Mouse (Mus musculus): ENCODE measurements around the gene Ano10.

DNA sequence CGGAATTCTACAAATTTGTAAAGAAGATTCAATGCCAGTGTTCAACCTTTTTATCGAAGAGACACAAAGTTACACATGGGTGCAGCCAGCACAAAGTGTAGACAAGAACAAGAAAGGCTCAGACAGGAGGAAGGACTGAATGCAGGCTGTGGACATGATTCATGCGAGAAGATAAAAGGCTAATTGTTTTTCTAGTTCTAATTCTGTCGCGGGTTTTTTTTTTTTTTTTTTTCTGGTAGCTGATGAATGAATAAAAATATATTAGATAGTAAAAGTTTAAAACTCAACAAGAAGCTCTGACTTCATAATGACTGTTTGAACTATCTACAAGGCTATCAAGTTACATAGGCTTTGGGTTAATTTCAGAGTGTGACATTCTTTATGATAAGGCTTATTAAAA, 45.7 kb upstream of the Ano10 start:
- no peak for TF ChIP-seq FLI1 (IDR thresholded peaks at IDR 0.05; ENCODE audit: low read length)
- TF ChIP-seq GATA1 (IDR thresholded peaks at IDR 0.05; ENCODE audit: borderline replicate concordance, low read length): no peak

Measured in megakaryocyte, embryonic 14.5 days (primary cell).